Mouse (Mus musculus) hindbrain, embryonic 11.5 days (tissue): ENCODE data around the gene Lsm3. TPM values are rescaled to one million over a fixed set of nuclear protein-coding genes. Genes with fewer than 3 reads are reported as not detected.

ENCODE experiments used
- ATAC-seq: fragments of 200-750 bp; cut with Nextera tagmentation; 2 replicates; pipeline ENCODE4 v1.8.0; 2017; ENCODE audit warnings: mild to moderate bottlenecking, moderate TSS enrichment, moderate library complexity; ENCODE audit not compliant: low FRiP score
- DNase-seq: peaks from one replicate; pipeline ENCODE4 v3.0.0-alpha.2; 2015; ENCODE audit warnings: low spot score
- H3K27ac ChIP-seq: fragments of 300-500 bp; sonication (generic); 2 replicates; pipeline ENCODE4 v1.5.1; 2014; ENCODE audit warnings: mild to moderate bottlenecking, low read depth, low read length
- H3K27me3 ChIP-seq: fragments of 300-500 bp; sonication (generic); 2 replicates; pipeline ENCODE4 v1.6.1; 2014; ENCODE audit warnings: mild to moderate bottlenecking, low read length, moderate library complexity, mixed read lengths; ENCODE audit not compliant: control insufficient read depth, insufficient read depth
- H3K36me3 ChIP-seq: fragments of 300-500 bp; sonication (generic); 2 replicates; pipeline ENCODE4 v1.6.1; 2014; ENCODE audit warnings: mild to moderate bottlenecking, low read length, moderate library complexity, mixed read lengths; ENCODE audit not compliant: control insufficient read depth, insufficient read depth
- H3K4me1 ChIP-seq: fragments of 300-500 bp; sonication (generic); replicated peaks from 2 replicates; pipeline ENCODE4 v1.6.1; 2014; ENCODE audit warnings: low read length, mixed read lengths; ENCODE audit not compliant: control insufficient read depth, insufficient read depth
- H3K4me2 ChIP-seq: fragments of 300-500 bp; sonication (generic); replicated peaks from 2 replicates; pipeline ENCODE4 v1.6.1; 2014; ENCODE audit warnings: mild to moderate bottlenecking, low read depth, low read length
- H3K4me3 ChIP-seq: fragments of 300-500 bp; sonication (generic); 2 replicates; pipeline ENCODE4 v1.5.1; 2014; ENCODE audit warnings: low read depth, low read length
- H3K9ac ChIP-seq: fragments of 300-500 bp; sonication (generic); 2 replicates; pipeline ENCODE4 v1.6.1; 2014; ENCODE audit warnings: low read depth, low read length
- H3K9me3 ChIP-seq: fragments of 300-500 bp; sonication (generic); 2 replicates; pipeline ENCODE4 v1.6.1; 2016; ENCODE audit warnings: low read length; ENCODE audit not compliant: control insufficient read depth
- WGBS: fragments of 180-500 bp; shearing (Covaris S2); extraction: QIAGEN DNeasy Blood & Tissue Kit; methylation state at CpG from one replicate; pipeline ENCODE4 v1.1.7; 2014; 5-methylcytosine and 5-hydroxymethylcytosine counted together
- polyA plus RNA-seq: library from polyadenylated mRNA; unstranded; fragments of >200 nt; fragmentation: Nextera tagmentation; extraction: Ambion mirVana; gene quantifications from 2 replicates; pipeline ENCODE4 v1.2.1, GENCODE M21; 2014

Gene Lsm3
- polyA plus RNA-seq, 1 experiment from 2014 or later, result 265 TPM

DNA sequence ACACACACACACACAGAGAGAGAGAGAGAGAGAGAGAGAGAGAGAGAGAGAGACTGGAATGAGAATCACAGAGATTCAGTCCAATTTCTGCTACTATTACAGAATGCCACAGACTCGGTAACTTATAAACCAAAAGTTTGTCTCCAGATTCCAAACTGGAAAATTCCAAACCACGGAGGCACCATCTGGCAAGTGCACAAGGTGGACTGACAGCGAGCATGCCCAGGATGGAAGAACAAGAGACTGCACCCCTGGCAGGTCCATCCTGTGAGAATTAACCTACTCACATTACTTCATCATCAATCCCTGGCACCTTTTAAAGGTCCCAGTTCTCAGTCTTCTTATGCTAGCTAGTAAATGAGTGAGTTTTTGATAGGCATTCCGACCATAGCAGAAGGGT is 18.5 kb downstream of the Lsm3 start:
- Histone ChIP-seq H3K36me3 (no peaks in the 10 kb centered on the region), H3K9me3 (no peaks in the 10 kb centered on the region), H3K4me3 (no peak overlapping the region), H3K27ac (no peak overlapping the region), H3K4me1 (no peaks in the 10 kb centered on the region), H3K27me3 (no peaks in the 10 kb centered on the region), H3K9ac (no peak overlapping the region), H3K4me2 (no peak overlapping the region)
- 86% methylated on average over 4 of the region's 4 CpGs for WGBS
- DNase-seq, result no peak
- no peak for ATAC-seq

- ATAC-seq (no peak), DNase-seq (no peak)
- no peak overlapping the region for H3K4me3 ChIP-seq
- H3K27ac ChIP-seq, result no peak overlapping the region
- no peaks in the 10 kb centered on the region for H3K9me3 ChIP-seq
- H3K4me1 ChIP-seq, result no peaks in the 10 kb centered on the region
- no peak overlapping the region for H3K9ac ChIP-seq
- no peak overlapping the region for H3K4me2 ChIP-seq
- no peaks in the 10 kb centered on the region for H3K36me3 ChIP-seq
- 77% methylated on average over 3 of the region's 3 CpGs for WGBS
- no peaks in the 10 kb centered on the region for H3K27me3 ChIP-seq
Observed at GRCm38 (mm10) chr6:91535231-91535630, 19.5 kb downstream of the Lsm3 start.

DNA sequence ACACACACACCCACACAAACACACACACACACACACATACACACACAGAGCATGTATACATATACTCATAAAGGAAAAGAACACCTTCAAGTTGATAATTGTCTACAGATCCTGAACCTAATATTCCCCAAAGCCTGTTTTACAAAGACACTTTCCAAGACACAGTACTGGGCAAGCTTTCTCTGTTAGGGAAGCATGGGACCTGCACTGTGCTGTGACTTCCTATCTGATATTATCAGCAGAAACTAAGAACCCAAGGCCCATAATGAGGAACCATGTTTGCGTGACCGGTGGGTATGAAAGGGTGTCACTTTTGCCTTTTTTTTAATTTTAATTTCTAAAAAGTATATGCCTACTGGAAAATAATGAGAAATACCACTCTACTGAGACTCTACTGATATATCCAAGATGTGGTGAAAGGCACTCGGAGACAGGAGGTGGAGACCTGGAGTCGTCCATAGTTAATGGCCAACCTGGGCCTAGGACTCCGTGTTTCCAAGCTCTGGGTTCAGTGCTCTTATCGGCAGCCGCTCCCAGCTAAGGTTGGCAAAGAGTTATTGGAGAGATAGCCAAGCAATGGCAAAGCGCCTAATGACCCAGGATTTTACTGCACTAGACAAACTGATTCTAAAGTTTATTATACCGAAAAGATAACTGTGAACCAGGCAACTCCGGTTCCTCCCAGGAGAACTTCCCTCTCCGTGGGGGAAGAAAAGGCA is 20.5 kb downstream of the Lsm3 start:
- Histone ChIP-seq H3K9ac (no peak overlapping the region), H3K4me3 (no peak overlapping the region), H3K36me3 (no peaks in the 10 kb centered on the region), H3K4me2 (no peak overlapping the region), H3K9me3 (no peaks in the 10 kb centered on the region), H3K4me1 (no peaks in the 10 kb centered on the region), H3K27me3 (no peaks in the 10 kb centered on the region), H3K27ac (no peak overlapping the region)
- 90% methylated on average over 11 of the region's 11 CpGs for WGBS
- no peak for ATAC-seq
- no peak for DNase-seq

DNA sequence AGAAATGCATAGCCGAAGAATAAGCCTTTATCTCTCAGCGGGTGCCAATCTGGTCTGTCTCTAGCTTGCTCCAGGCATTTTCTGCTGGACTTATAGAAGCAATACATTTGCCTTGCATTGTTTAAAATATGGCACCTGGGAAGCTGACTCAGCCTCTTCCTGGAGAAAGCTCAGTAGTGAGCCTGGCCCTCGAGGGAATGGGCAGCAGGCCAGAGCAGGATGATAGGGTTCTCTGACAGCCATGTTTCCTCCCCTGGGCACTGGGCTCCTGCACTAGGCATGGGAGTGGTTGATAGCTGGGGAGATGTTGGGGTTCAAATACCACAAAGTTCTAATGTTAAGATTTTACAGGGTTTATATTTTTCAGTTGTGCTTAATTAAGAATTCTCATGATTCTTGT is 25.5 kb downstream of the Lsm3 start:
- ATAC-seq (no peak), DNase-seq (no peak)
- no peaks in the 10 kb centered on the region for H3K4me1 ChIP-seq
- H3K27me3 ChIP-seq, result no peaks in the 10 kb centered on the region
- H3K36me3 ChIP-seq, result no peaks in the 10 kb centered on the region
- H3K27ac ChIP-seq, result no peak overlapping the region
- 67% methylated on average over 3 of the region's 3 CpGs for WGBS
- no peak overlapping the region for H3K4me2 ChIP-seq
- H3K9ac ChIP-seq, result no peak overlapping the region
- H3K9me3 ChIP-seq, result no peaks in the 10 kb centered on the region
- no peak overlapping the region for H3K4me3 ChIP-seq

GRCm38 (mm10) chr6:91543056-91543455 is 27.3 kb downstream of the Lsm3 start:
- Histone ChIP-seq H3K27me3 (no peaks in the 10 kb centered on the region), H3K4me3 (no peak overlapping the region), H3K9ac (no peak overlapping the region), H3K9me3 (no peaks in the 10 kb centered on the region), H3K4me2 (no peak overlapping the region), H3K27ac (no peak overlapping the region), H3K36me3 (no peaks in the 10 kb centered on the region), H3K4me1 (no peaks in the 10 kb centered on the region)
- 86% methylated on average over 5 of the region's 5 CpGs for WGBS
- ATAC-seq (no peak), DNase-seq (no peak)

DNA sequence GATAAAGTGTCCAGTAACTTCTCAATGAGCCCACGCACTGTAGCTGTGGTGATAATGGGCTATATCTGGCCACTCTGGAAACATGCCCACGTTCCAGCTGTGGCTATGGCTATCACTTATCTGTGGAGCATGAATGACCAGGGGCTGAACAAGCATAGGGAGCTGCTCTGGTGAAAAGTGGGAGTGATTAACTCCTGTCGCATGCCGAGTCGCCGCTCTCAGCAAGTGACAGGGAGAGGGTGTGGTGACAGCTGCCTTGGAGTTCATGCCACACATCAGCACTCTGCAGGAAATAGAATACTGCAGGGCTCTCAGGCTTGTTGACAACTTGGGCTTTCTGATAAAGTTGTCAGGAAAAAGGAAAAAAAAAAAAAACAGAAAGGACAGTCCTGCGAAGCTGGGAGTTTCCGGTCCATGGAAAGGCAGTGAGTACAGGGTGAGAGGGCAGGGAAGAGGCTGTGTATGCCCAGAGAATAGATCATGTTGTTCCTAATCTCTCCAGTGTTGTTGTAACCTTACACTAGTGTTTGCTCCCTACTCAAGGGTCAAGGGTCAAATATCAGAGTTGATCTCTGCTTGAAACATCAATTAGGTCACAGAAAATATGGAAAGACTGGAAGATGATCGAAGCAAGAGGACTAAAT is 30.6 kb downstream of the Lsm3 start:
- DNase-seq, result no peak
- Histone ChIP-seq H3K27ac (no peak overlapping the region), H3K4me1 (no peaks in the 10 kb centered on the region), H3K4me3 (no peak overlapping the region), H3K9me3 (no peaks in the 10 kb centered on the region), H3K9ac (no peak overlapping the region), H3K4me2 (no peak overlapping the region), H3K36me3 (no peaks in the 10 kb centered on the region), H3K27me3 (no peaks in the 10 kb centered on the region)
- no peak for ATAC-seq
- WGBS, result 62% methylated on average over 9 of the region's 9 CpGs

- H3K9ac ChIP-seq, result no peak overlapping the region
- WGBS, result 56% methylated on average over 1 of the region's 1 CpGs
- DNase-seq, result no peak
- no peak overlapping the region for H3K27ac ChIP-seq
- H3K4me1 ChIP-seq, result no peaks in the 10 kb centered on the region
- ATAC-seq, result no peak
- no peak overlapping the region for H3K4me3 ChIP-seq
- no peaks in the 10 kb centered on the region for H3K9me3 ChIP-seq
- no peaks in the 10 kb centered on the region for H3K36me3 ChIP-seq
- H3K4me2 ChIP-seq, result no peak overlapping the region
- H3K27me3 ChIP-seq, result no peaks in the 10 kb centered on the region
Observed at GRCm38 (mm10) chr6:91547313-91547712, 31.6 kb downstream of the Lsm3 start.

GRCm38 (mm10) chr6:91549621-91550020 is 33.9 kb downstream of the Lsm3 start:
- 53% methylated on average over 5 of the region's 5 CpGs for WGBS
- H3K9ac ChIP-seq, result no peak overlapping the region
- ATAC-seq, result no peak
- H3K4me3 ChIP-seq, result no peak overlapping the region
- no peak for DNase-seq
- no peaks in the 10 kb centered on the region for H3K9me3 ChIP-seq
- no peak overlapping the region for H3K27ac ChIP-seq
- H3K36me3 ChIP-seq, result no peaks in the 10 kb centered on the region
- H3K4me2 ChIP-seq, result no peak overlapping the region
- no peaks in the 10 kb centered on the region for H3K27me3 ChIP-seq
- H3K4me1 ChIP-seq, result no peaks in the 10 kb centered on the region

- WGBS, result 93% methylated on average over 3 of the region's 3 CpGs
- Histone ChIP-seq H3K4me3 (no peak overlapping the region), H3K27me3 (no peaks in the 10 kb centered on the region), H3K27ac (no peak overlapping the region), H3K9me3 (no peaks in the 10 kb centered on the region), H3K36me3 (no peaks in the 10 kb centered on the region), H3K4me2 (no peak overlapping the region), H3K9ac (no peak overlapping the region), H3K4me1 (no peaks in the 10 kb centered on the region)
- DNase-seq (no peak), ATAC-seq (no peak)
Observed at GRCm38 (mm10) chr6:91551671-91552070, 35.9 kb downstream of the Lsm3 start.
